Mouse (Mus musculus) stomach, postnatal 0 days (tissue): Measurements from ENCODE around the gene Enpp4. TPM values are rescaled to one million over a fixed set of nuclear protein-coding genes. Genes with fewer than 3 reads are reported as not detected.

Experiments
- ATAC-seq: fragments of 200-750 bp; cut with Nextera tagmentation; 2 replicates; pipeline ENCODE4 v1.8.0; 2017; ENCODE audit not compliant: low FRiP score, low TSS enrichment
- DNase-seq: peaks from one replicate; pipeline ENCODE4 v3.0.0-alpha.2; 2016; ENCODE audit warnings: low spot score
- H3K27ac ChIP-seq: fragments of 300-500 bp; sonication (generic); replicated peaks from 2 replicates; pipeline ENCODE4 v1.5.1; 2014; ENCODE audit warnings: mild to moderate bottlenecking, control low read depth
- H3K27me3 ChIP-seq: fragments of 300-500 bp; sonication (generic); 2 replicates; pipeline ENCODE4 v1.6.1; 2014; ENCODE audit warnings: low read length; ENCODE audit not compliant: control insufficient read depth, insufficient read depth
- H3K36me3 ChIP-seq: fragments of 300-500 bp; sonication (generic); 2 replicates; pipeline ENCODE4 v1.6.1; 2014; ENCODE audit warnings: low read length, mixed read lengths; ENCODE audit not compliant: control insufficient read depth, insufficient read depth
- H3K4me1 ChIP-seq: fragments of 300-500 bp; sonication (generic); replicated peaks from 2 replicates; pipeline ENCODE4 v1.6.1; 2014; ENCODE audit warnings: antibody characterized with exemption; ENCODE audit not compliant: control insufficient read depth, insufficient read depth
- H3K4me2 ChIP-seq: fragments of 300-500 bp; sonication (generic); replicated peaks from 2 replicates; pipeline ENCODE4 v1.6.1; 2014; ENCODE audit warnings: low read depth, mild to moderate bottlenecking, control low read depth, moderate library complexity
- H3K4me3 ChIP-seq: fragments of 300-500 bp; sonication (generic); 2 replicates; pipeline ENCODE4 v1.5.1; 2014; ENCODE audit warnings: low read depth, low read length, control low read depth
- H3K9ac ChIP-seq: fragments of 300-500 bp; sonication (generic); 2 replicates; pipeline ENCODE4 v1.6.1; 2014; ENCODE audit warnings: mild to moderate bottlenecking, low read length, control low read depth, mixed read lengths
- H3K9me3 ChIP-seq: fragments of 300-500 bp; sonication (generic); 2 replicates; pipeline ENCODE4 v1.6.1; 2016; ENCODE audit warnings: low read length; ENCODE audit not compliant: control insufficient read depth
- CTCF ChIP-seq: IDR thresholded peaks from 2 replicates; pipeline ENCODE4 v1.5.1; 2016; ENCODE audit warnings: antibody characterized with exemption, low read depth, mild to moderate bottlenecking, moderate library complexity
- EP300 ChIP-seq: optimal IDR thresholded peaks from 2 replicates; pipeline ENCODE3; 2016; ENCODE audit warnings: antibody characterized with exemption
- WGBS: fragments of 180-500 bp; shearing (Covaris S2); extraction: QIAGEN DNeasy Blood & Tissue Kit; methylation state at CpG from one replicate; pipeline ENCODE4 v1.1.7; 2014; 5-methylcytosine and 5-hydroxymethylcytosine counted together
- polyA plus RNA-seq: library from polyadenylated mRNA; unstranded; fragments of >200 nt; fragmentation: Nextera tagmentation; extraction: Ambion mirVana; gene quantifications from 2 replicates; pipeline ENCODE4 v1.2.1, GENCODE M21; 2015

The Enpp4 gene
- polyA plus RNA-seq, 1 experiment from 2014 or later, result 5.0 TPM

- DNase-seq, result no peak
- Histone ChIP-seq H3K9ac (no peak overlapping the region), H3K27me3 (no peaks in the 10 kb centered on the region), H3K4me3 (no peak overlapping the region), H3K9me3 (no peaks in the 10 kb centered on the region), H3K27ac (no peak overlapping the region), H3K4me1 (0 out of 2 replicates have a peak, but pooled peaks cover 2% of the 10 kb centered on the region), H3K4me2 (no peak overlapping the region), H3K36me3 (no peaks in the 10 kb centered on the region)
- TF ChIP-seq CTCF, result no peak
- no peak for TF ChIP-seq EP300
- WGBS, result 94% methylated on average over 10 of the region's 10 CpGs
- ATAC-seq, result no peak
These were observed 3.6 kb downstream of the Enpp4 start for GRCm38 (mm10) chr17:44101961-44102360.

GRCm38 (mm10) chr17:44100906-44101305, 4.7 kb downstream of the Enpp4 start:
- no peak for TF ChIP-seq CTCF
- no peak for TF ChIP-seq EP300
- Histone ChIP-seq H3K4me2 (peak overlapping the region; percentile 17; the same call in 1 of the 2 replicates), H3K4me3 (no peak overlapping the region), H3K9ac (no peak overlapping the region), H3K27me3 (no peaks in the 10 kb centered on the region), H3K36me3 (no peaks in the 10 kb centered on the region), H3K27ac (no peak overlapping the region), H3K9me3 (no peaks in the 10 kb centered on the region), H3K4me1 (0 out of 2 replicates have a peak, but pooled peaks cover 2% of the 10 kb centered on the region)
- ATAC-seq (peak; percentile 33; the same call in 1 of the 2 replicates), DNase-seq (peak; percentile 40)
- WGBS, result 56% methylated on average over 9 of the region's 9 CpGs

- Histone ChIP-seq H3K27ac (no peak overlapping the region), H3K36me3 (no peaks in the 10 kb centered on the region), H3K27me3 (no peaks in the 10 kb centered on the region), H3K9me3 (no peaks in the 10 kb centered on the region), H3K4me2 (no peak overlapping the region), H3K4me1 (0 out of 2 replicates have a peak, but pooled peaks cover 2% of the 10 kb centered on the region), H3K9ac (no peak overlapping the region), H3K4me3 (no peak overlapping the region)
- DNase-seq, result no peak
- no peak for TF ChIP-seq EP300
- TF ChIP-seq CTCF, result no peak
- no peak for ATAC-seq
- WGBS, result 72% methylated on average over 4 of the region's 4 CpGs
These were observed 5.1 kb downstream of the Enpp4 start for GRCm38 (mm10) chr17:44100486-44100885.

GRCm38 (mm10) chr17:44091512-44091911, 14.1 kb downstream of the Enpp4 start:
- ATAC-seq (no peak), DNase-seq (no peak)
- no peak overlapping the region for H3K4me3 ChIP-seq
- WGBS, result 64% methylated on average over 2 of the region's 2 CpGs
- H3K9me3 ChIP-seq, result no peaks in the 10 kb centered on the region
- H3K4me1 ChIP-seq, result no peaks in the 10 kb centered on the region
- H3K27me3 ChIP-seq, result no peaks in the 10 kb centered on the region
- no peaks in the 10 kb centered on the region for H3K36me3 ChIP-seq
- H3K27ac ChIP-seq, result no peak overlapping the region
- no peak overlapping the region for H3K4me2 ChIP-seq
- TF ChIP-seq CTCF (peak; percentile 55), EP300 (no peak)
- no peak overlapping the region for H3K9ac ChIP-seq

GRCm38 (mm10) chr17:44090916-44091315, 14.7 kb downstream of the Enpp4 start:
- no peaks in the 10 kb centered on the region for H3K27me3 ChIP-seq
- TF ChIP-seq EP300 (no peak), CTCF (no peak)
- H3K4me2 ChIP-seq, result no peak overlapping the region
- no peaks in the 10 kb centered on the region for H3K4me1 ChIP-seq
- peak; percentile 4 for DNase-seq
- no peak for ATAC-seq
- no peaks in the 10 kb centered on the region for H3K9me3 ChIP-seq
- H3K9ac ChIP-seq, result no peak overlapping the region
- H3K4me3 ChIP-seq, result no peak overlapping the region
- no peaks in the 10 kb centered on the region for H3K36me3 ChIP-seq
- H3K27ac ChIP-seq, result no peak overlapping the region
- WGBS, result 61% methylated on average over 2 of the region's 2 CpGs

- Histone ChIP-seq H3K27ac (no peak overlapping the region), H3K36me3 (no peaks in the 10 kb centered on the region; the same call in 1 of the 2 replicates), H3K9me3 (no peaks in the 10 kb centered on the region), H3K27me3 (no peaks in the 10 kb centered on the region), H3K9ac (no peak overlapping the region), H3K4me1 (no peaks in the 10 kb centered on the region), H3K4me2 (no peak overlapping the region), H3K4me3 (no peak overlapping the region)
- DNase-seq (no peak), ATAC-seq (no peak)
- 93% methylated on average over 3 of the region's 3 CpGs for WGBS
- TF ChIP-seq EP300 (no peak), CTCF (no peak)
These were observed 17.4 kb downstream of the Enpp4 start for GRCm38 (mm10) chr17:44088226-44088625.
